Mouse (Mus musculus): ENCODE data around the gene Tmbim1. TPM values are rescaled to one million over a fixed set of nuclear protein-coding genes. Genes with fewer than 3 reads are reported as not detected.

The Tmbim1 gene
- polyA plus RNA-seq, 1 experiment from 2014 or later, result 44.4 TPM

DNA sequence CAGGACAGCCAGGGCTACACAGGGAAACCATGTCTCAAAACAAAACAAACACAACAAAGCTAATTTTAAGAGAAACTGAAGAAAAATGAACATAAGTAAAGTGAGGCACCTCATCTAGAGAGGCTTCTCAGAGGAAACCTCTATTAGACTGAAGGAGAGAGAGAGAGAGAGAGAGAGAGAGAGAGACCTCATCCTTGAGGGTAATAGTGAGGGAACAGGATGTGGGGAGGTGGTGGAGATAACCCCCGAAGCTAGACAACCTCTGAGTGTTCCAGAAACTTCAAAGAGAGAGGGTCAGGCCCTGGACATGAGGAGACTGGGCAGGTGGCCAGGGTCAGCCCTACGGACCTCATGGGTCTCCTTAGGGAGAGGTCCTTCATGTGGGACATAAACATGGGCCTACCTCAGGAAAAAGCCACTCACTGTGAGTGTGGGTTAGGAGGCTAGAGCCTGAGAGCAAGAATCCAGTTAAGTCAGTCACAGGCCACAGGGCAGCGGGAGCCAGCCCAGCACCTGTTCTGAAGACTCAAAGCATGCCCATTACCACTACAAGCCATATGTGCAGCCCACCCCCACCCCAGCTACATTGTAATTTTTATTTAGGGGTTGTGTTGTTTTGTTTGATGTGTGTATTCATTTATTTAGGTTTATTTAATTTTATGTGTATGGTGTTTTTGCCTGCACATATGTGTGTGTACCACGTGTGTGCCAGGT lies 10.8 kb upstream of the Tmbim1 start:
- H3K4me3 ChIP-seq, result no peak overlapping the region
- H3K36me3 ChIP-seq, result no peaks in the 10 kb centered on the region
- no peak overlapping the region for H3K27ac ChIP-seq
- H3K4me2 ChIP-seq, result no peak overlapping the region
- no peak overlapping the region for H3K9ac ChIP-seq
- no peak for ATAC-seq (ENCODE audit: borderline replicate concordance, extremely low read depth, low FRiP score, low TSS enrichment)
- no peaks in the 10 kb centered on the region for H3K27me3 ChIP-seq
- H3K4me1 ChIP-seq, result peaks cover 2% of the 10 kb centered on the region; the same call in 1 of the 2 replicates
- no peaks in the 10 kb centered on the region for H3K9me3 ChIP-seq
- 64% methylated on average over 4 of the region's 4 CpGs for WGBS

DNA sequence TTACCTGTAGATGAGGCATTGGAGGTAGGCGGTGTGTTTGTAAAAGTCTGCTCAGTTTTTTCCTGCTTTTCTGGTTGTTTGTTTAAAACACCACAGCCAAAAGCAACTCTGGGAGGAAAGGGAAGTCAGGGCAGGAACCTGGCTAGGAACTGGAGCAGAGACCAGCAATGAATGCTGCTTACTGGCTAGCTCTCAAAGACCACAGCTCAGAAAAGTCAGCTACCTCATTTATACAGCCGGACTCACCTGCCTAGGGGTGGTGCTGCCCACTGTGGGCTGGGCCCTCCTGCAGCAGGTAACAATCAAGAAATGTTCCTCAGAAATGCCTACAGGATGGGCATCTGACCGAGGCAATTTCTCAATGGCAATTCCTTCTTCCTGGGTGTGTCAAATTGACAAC lies 9.4 kb upstream of the Tmbim1 start:
- Histone ChIP-seq H3K36me3 (no peaks in the 10 kb centered on the region), H3K4me3 (no peak overlapping the region), H3K27me3 (no peaks in the 10 kb centered on the region), H3K27ac (no peak overlapping the region), H3K9me3 (no peaks in the 10 kb centered on the region), H3K4me1 (no peaks in the 10 kb centered on the region; the same call in 1 of the 2 replicates), H3K9ac (no peak overlapping the region), H3K4me2 (no peak overlapping the region)
- 77% methylated on average over 3 of the region's 3 CpGs for WGBS
- ATAC-seq (ENCODE audit: borderline replicate concordance, extremely low read depth, low FRiP score, low TSS enrichment), result no peak

DNA sequence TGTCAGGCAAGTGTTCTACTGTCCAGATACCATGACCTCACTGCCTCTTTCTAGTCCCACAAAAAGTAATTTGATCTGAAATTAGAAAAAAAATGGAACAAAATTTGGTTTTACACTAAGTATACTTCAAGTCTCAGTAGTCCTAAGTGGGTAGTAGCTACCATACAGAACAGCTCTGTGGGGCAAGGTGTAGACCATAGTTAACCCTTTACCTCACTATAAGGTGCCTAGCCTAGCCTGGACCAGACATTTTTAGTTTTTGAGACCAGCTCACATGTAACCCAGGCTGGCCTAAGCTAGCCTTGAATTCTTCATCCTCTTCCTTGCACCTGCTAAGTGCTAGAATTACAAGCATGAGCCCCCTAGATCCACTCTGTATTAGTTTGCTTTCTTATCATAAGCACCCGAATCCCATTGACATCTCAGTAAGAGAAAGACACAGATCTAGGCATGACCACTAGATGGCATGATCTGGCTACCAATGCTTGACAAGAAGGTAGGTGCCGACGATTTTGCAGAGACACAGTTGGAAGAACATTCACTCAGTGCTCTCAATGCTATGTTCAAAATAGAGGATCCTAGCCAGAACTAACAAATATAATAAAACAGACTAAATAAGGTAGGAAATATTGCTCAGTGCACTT lies 7.7 kb upstream of the Tmbim1 start:
- no peak overlapping the region for H3K4me3 ChIP-seq
- H3K4me2 ChIP-seq, result no peak overlapping the region
- H3K4me1 ChIP-seq, result no peaks in the 10 kb centered on the region; the same call in 1 of the 2 replicates
- H3K9ac ChIP-seq, result no peak overlapping the region
- WGBS, result under 1% methylated on average over 3 of the region's 3 CpGs
- H3K27me3 ChIP-seq, result no peaks in the 10 kb centered on the region
- H3K27ac ChIP-seq, result no peak overlapping the region
- ATAC-seq (ENCODE audit: borderline replicate concordance, extremely low read depth, low FRiP score, low TSS enrichment), result peak; percentile 36; the same call in 1 of the 2 replicates
- no peaks in the 10 kb centered on the region for H3K36me3 ChIP-seq
- H3K9me3 ChIP-seq, result no peaks in the 10 kb centered on the region

DNA sequence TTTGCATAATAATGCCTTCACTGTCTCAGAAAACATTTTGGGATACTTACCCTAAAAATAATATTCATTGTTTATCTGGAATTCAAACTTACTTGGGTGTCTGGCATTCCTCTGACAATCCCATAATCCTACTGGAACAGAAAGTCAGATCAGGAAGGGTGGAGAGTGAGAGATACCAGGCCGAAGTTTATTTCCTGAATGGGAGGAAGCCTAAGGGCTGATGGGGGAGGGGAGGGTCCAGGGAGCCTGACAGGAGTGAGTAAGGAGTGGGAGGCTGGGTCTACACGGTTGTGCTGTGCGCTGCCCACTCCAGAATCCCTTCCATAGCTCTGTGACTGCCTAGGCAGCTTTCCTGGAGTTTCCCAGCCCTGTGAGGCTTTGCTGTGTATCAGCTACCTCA lies 4.3 kb upstream of the Tmbim1 start:
- no peak for ATAC-seq (ENCODE audit: borderline replicate concordance, extremely low read depth, low FRiP score, low TSS enrichment)
- Histone ChIP-seq H3K4me1 (peaks cover 6% of the 10 kb centered on the region; the same call in 1 of the 2 replicates), H3K27me3 (no peaks in the 10 kb centered on the region), H3K9ac (no peak overlapping the region), H3K4me3 (no peak overlapping the region), H3K4me2 (no peak overlapping the region), H3K9me3 (no peaks in the 10 kb centered on the region), H3K27ac (no peak overlapping the region), H3K36me3 (no peaks in the 10 kb centered on the region)
- 24% methylated on average over 3 of the region's 3 CpGs for WGBS

DNA sequence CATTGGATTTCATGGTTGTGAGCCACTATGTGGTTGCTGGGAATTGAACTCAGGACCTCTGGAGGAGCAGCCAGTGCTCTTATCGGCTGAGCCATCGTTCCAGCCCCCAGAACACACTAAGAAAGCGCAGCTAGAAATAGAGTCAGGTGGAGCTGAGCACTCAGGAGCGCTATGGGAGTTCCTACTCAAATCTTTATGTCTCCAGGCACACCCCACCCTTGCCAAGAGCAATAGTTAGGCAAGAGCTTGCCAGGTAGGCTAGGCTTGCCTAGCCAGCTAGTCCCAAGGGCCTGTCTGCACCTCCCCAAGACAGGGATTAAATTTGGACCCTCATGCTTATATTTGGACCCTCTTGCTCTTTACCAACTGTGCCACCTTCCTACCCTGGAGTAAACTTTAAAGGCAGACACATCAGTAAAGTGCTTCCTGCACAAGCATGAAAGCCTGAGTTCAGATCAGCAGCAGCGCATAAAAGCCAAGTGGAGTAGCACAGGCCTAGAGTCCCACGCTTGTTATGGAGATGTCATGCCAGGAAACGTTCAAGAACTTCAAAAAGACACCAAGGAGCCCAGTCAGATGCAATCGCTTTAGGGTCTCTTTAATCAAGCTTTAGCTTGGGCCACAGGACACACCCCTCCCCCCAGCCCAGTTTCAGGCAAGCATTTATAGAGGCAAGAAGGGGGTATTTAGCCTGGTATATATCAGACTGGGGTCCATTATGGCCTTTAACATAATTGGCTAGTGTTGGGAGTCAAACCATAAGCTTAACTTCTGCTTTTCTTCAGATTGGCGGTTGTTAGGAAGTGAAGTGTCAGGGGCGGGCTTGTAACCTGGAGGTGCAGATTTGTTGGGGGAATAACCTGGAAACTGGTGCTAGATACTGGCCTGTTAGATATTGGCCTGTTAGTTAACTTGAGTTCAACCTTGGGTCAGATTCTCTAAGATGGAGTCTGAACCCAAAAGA lies 2.9 kb upstream of the Tmbim1 start:
- Histone ChIP-seq H3K4me3 (no peak overlapping the region), H3K9ac (no peak overlapping the region), H3K4me1 (peaks cover 9% of the 10 kb centered on the region; the same call in 1 of the 2 replicates), H3K27me3 (no peaks in the 10 kb centered on the region), H3K27ac (no peak overlapping the region), H3K36me3 (no peaks in the 10 kb centered on the region), H3K9me3 (no peaks in the 10 kb centered on the region), H3K4me2 (no peak overlapping the region)
- ATAC-seq (ENCODE audit: borderline replicate concordance, extremely low read depth, low FRiP score, low TSS enrichment), result no peak
- WGBS, result 74% methylated on average over 10 of the region's 10 CpGs

DNA sequence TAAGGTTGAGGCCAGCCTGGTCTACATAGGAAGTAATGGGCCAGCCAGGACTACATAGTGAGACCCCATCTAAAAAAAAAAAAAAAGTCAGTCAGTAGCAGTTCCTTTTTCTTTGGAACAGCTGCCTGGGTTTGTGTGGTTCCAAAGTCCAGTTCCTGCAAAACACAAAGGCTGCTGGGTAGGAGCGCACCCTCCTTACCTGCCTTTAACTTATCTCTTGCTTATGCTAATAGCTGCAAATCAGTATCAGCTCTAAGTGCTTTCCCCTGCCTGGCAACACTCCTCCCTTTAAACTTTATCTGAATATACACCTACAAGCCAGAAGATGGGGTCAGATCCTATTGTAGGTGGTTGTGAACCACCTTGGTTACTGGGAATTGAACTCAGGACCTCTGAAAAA lies 1.7 kb upstream of the Tmbim1 start:
- no peak overlapping the region for H3K27ac ChIP-seq
- no peak for ATAC-seq (ENCODE audit: borderline replicate concordance, extremely low read depth, low FRiP score, low TSS enrichment)
- H3K4me2 ChIP-seq, result no peak overlapping the region
- no peaks in the 10 kb centered on the region for H3K9me3 ChIP-seq
- no peaks in the 10 kb centered on the region for H3K27me3 ChIP-seq
- H3K4me1 ChIP-seq, result peaks cover 17% of the 10 kb centered on the region
- no peak overlapping the region for H3K9ac ChIP-seq
- WGBS, result 92% methylated on average over 1 of the region's 1 CpGs
- H3K36me3 ChIP-seq, result no peaks in the 10 kb centered on the region
- no peak overlapping the region for H3K4me3 ChIP-seq

DNA sequence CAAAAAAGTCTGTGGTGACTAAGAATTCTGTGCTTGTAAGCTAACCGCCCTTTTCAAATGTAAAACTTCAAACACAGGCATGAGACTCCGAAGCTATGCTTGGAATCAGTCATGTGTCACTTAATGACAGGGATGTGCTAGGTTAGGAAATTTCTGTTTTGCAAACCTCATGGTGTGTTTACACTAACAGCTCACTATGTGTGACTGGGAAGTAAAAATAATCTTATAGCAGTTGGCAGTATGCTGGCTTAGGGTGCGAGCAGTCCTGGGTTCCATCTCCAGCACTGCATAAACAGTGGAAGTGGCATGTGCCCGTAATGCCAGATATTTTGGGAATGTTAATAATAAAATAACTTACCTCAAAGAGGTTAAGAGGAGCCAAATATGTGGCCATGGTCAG lies 476 bp downstream of the Tmbim1 start:
- 41% methylated on average over 4 of the region's 4 CpGs for WGBS
- ATAC-seq (ENCODE audit: borderline replicate concordance, extremely low read depth, low FRiP score, low TSS enrichment), result peak; percentile 48; the same call in 1 of the 2 replicates
- H3K4me2 ChIP-seq, result no peak overlapping the region

DNA sequence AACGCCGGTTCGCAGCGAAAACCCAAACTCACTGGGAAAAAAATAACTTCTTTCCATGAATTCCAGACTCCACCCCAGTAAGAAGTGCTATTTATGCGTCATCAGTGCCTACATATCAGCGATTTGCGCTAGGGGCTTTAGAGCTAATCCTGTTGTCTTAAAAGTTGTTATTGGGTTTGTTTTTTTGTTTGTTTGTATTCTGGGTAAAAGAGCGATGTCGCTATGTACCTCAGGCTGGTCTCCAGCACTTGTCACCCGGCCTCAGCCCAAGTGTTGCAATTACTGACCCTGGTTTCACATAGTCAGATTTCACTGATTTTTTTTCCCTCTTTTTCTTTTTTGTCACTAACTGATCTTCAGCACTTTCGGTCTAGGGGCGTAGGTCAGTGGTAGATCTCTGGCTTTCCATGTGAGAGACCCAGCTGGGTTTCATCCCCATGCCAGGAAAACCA lies 1.1 kb downstream of the Tmbim1 start:
- Histone ChIP-seq H3K27me3 (no peaks in the 10 kb centered on the region), H3K27ac (peak overlapping the region; percentile 97), H3K36me3 (no peaks in the 10 kb centered on the region), H3K9me3 (no peaks in the 10 kb centered on the region), H3K9ac (peak overlapping the region; percentile 78), H3K4me3 (peak overlapping the region; percentile 75), H3K4me2 (peak overlapping the region; percentile 80), H3K4me1 (peaks cover 33% of the 10 kb centered on the region)
- WGBS, result 4% methylated on average over 12 of the region's 12 CpGs
- ATAC-seq (ENCODE audit: borderline replicate concordance, extremely low read depth, low FRiP score, low TSS enrichment), result 0 out of 2 replicates have a peak, but pooled peaks have one; percentile 11

More for the DNA sequence above, 476 bp downstream of the Tmbim1 start:
- Histone ChIP-seq H3K36me3 (no peaks in the 10 kb centered on the region), H3K9me3 (no peaks in the 10 kb centered on the region), H3K27ac (no peak overlapping the region), H3K4me3 (no peak overlapping the region), H3K9ac (no peak overlapping the region), H3K27me3 (no peaks in the 10 kb centered on the region), H3K4me1 (peaks cover 28% of the 10 kb centered on the region)

DNA sequence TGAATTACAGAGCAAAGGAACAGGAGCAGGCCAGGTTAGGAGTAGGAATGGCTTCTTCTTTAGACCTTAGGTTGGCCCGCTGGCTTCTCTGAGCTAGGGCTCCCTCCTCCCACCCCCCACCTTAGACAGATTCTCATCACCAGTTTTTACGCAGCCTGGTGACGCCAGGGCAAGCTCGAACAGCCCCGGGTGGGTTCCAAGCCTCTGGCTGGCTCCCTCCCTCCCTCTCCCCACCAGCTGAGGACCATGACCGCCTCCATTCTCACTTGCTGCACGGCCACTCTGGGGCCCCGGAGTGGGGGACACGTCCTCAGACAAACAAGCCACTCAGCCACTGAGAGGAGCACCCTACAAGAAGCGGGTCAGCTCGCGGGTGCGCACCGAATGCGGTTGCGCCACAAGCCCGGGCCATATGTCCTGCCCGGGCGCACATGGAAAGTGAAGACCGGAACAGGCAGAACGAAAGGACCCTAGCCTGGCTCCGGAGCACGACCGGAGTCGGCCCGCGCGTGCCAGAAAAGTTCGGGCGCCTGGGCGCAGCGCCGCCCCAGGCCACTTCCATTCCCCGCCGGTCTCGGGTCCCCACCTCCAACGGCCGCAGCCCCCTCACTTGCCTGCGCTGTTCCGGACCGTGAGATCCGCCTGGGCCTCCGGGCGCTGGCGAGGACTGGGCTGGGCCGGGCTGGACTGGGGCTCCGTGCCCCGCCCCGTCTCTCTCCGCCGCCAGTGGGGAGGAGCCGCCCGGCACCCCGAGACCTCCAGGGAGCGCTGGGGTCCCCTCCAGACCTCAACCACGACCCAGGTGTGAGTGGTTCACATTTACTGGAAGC lies 1.7 kb downstream of the Tmbim1 start:
- H3K4me2 ChIP-seq, result peak overlapping the region; percentile 80
- peaks cover 39% of the 10 kb centered on the region for H3K4me1 ChIP-seq
- H3K9ac ChIP-seq, result peak overlapping the region; percentile 78
- H3K36me3 ChIP-seq, result no peaks in the 10 kb centered on the region
- peak overlapping the region; percentile 97 for H3K27ac ChIP-seq
- peak overlapping the region; percentile 75 for H3K4me3 ChIP-seq
- ATAC-seq (ENCODE audit: borderline replicate concordance, extremely low read depth, low FRiP score, low TSS enrichment), result peak; percentile 88
- no peaks in the 10 kb centered on the region for H3K27me3 ChIP-seq
- under 1% methylated on average over 56 of the region's 56 CpGs for WGBS
- no peaks in the 10 kb centered on the region for H3K9me3 ChIP-seq

DNA sequence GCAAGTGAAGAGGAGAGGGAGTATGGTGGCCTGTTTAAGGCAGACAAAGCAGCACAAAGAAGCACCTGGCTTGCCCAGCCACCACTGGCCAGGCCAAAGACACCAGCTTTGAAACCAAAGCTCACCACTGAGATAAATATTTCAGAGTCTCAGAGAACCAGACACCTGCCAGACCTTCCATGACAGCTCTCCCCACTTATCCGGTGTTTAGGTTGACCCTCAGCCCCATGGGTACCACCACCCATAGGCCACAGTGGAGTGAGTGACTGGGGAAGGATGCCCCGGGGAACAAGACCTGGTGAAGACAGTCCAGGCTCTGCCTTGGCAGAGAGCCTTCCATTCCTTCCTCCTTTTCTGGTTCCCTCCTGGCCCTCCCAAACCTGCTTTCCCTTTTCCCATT lies 2.6 kb downstream of the Tmbim1 start:
- Histone ChIP-seq H3K9me3 (no peaks in the 10 kb centered on the region), H3K4me3 (peak overlapping the region; percentile 75), H3K4me1 (peaks cover 48% of the 10 kb centered on the region), H3K27ac (no peak overlapping the region), H3K9ac (no peak overlapping the region), H3K36me3 (no peaks in the 10 kb centered on the region), H3K4me2 (peak overlapping the region; percentile 80), H3K27me3 (no peaks in the 10 kb centered on the region)
- 74% methylated on average over 2 of the region's 2 CpGs for WGBS
- no peak for ATAC-seq (ENCODE audit: borderline replicate concordance, extremely low read depth, low FRiP score, low TSS enrichment)

DNA sequence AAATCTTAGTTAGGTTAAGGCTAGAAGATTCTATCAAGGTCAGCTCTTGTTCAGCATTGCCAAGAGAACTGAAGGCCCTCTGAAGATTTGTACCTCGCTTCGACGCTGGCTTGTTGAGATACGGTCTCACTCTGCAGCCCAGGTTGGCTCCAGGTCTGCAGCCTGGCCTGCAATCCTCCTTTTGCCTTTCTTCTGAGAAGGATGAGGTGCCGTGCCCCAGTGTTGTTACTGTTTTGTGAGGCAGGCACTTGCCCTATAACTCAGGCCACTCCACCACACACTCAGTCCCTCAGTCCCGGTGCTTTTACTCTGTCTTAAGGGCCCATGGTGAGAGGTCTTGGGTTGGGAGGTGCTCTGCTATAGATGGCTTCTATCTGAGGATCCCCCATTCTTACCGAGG lies 3.2 kb downstream of the Tmbim1 start:
- H3K4me2 ChIP-seq, result peak overlapping the region; percentile 80
- H3K4me1 ChIP-seq, result peaks cover 54% of the 10 kb centered on the region
- H3K36me3 ChIP-seq, result no peaks in the 10 kb centered on the region
- no peaks in the 10 kb centered on the region for H3K27me3 ChIP-seq
- ATAC-seq (ENCODE audit: borderline replicate concordance, extremely low read depth, low FRiP score, low TSS enrichment), result no peak
- WGBS, result 85% methylated on average over 7 of the region's 7 CpGs
- no peak overlapping the region for H3K27ac ChIP-seq
- no peak overlapping the region for H3K4me3 ChIP-seq
- H3K9me3 ChIP-seq, result no peaks in the 10 kb centered on the region
- no peak overlapping the region for H3K9ac ChIP-seq

Data from lung, embryonic 15.5 days (tissue).